Mouse (Mus musculus) neural tube, embryonic 11.5 days (tissue): Measurements from ENCODE around the gene Arsb. TPM values are rescaled to one million over a fixed set of nuclear protein-coding genes. Genes with fewer than 3 reads are reported as not detected.

Experiments
- ATAC-seq: fragments of 200-750 bp; cut with Nextera tagmentation; 2 replicates; pipeline ENCODE4 v1.8.0; 2017; ENCODE audit warnings: moderate number of reproducible peaks, mild to moderate bottlenecking, moderate TSS enrichment, moderate library complexity; ENCODE audit not compliant: insufficient read depth, low FRiP score, low TSS enrichment
- DNase-seq: peaks from one replicate; pipeline ENCODE4 v3.0.0-alpha.2; 2015; ENCODE audit warnings: low spot score
- H3K27ac ChIP-seq: fragments of 300-500 bp; sonication (generic); 2 replicates; pipeline ENCODE4 v1.5.1; 2014; ENCODE audit warnings: low read depth, mild to moderate bottlenecking, low read length
- H3K27me3 ChIP-seq: fragments of 300-500 bp; sonication (generic); 2 replicates; pipeline ENCODE4 v1.6.1; 2014; ENCODE audit warnings: mild to moderate bottlenecking, low read length, mixed read lengths; ENCODE audit not compliant: control insufficient read depth, insufficient read depth
- H3K36me3 ChIP-seq: fragments of 300-500 bp; sonication (generic); 2 replicates; pipeline ENCODE4 v1.6.1; 2014; ENCODE audit warnings: mild to moderate bottlenecking, low read length, moderate library complexity, mixed read lengths; ENCODE audit not compliant: control insufficient read depth, insufficient read depth
- H3K4me1 ChIP-seq: fragments of 300-500 bp; sonication (generic); 2 replicates; pipeline ENCODE4 v1.6.1; 2014; ENCODE audit warnings: low read length, mixed read lengths; ENCODE audit not compliant: control insufficient read depth, insufficient read depth
- H3K4me2 ChIP-seq: fragments of 300-500 bp; sonication (generic); 2 replicates; pipeline ENCODE4 v1.6.1; 2014; ENCODE audit warnings: low read depth, mild to moderate bottlenecking, moderate library complexity
- H3K4me3 ChIP-seq: fragments of 300-500 bp; sonication (generic); 2 replicates; pipeline ENCODE4 v1.5.1; 2014; ENCODE audit warnings: low read depth, low read length
- H3K9ac ChIP-seq: fragments of 300-500 bp; sonication (generic); 2 replicates; pipeline ENCODE4 v1.6.1; 2014; ENCODE audit warnings: mild to moderate bottlenecking, low read length
- H3K9me3 ChIP-seq: fragments of 300-500 bp; sonication (generic); 2 replicates; pipeline ENCODE4 v1.6.1; 2016; ENCODE audit warnings: low read length; ENCODE audit not compliant: control insufficient read depth
- WGBS: fragments of 180-500 bp; shearing (Covaris S2); extraction: QIAGEN DNeasy Blood & Tissue Kit; methylation state at CpG from one replicate; pipeline ENCODE4 v1.1.7; 2014; 5-methylcytosine and 5-hydroxymethylcytosine counted together
- polyA plus RNA-seq: library from polyadenylated mRNA; unstranded; fragments of >200 nt; fragmentation: Nextera tagmentation; extraction: Ambion mirVana; gene quantifications from 2 replicates; pipeline ENCODE4 v1.2.1, GENCODE M21; 2014

Gene Arsb
- polyA plus RNA-seq = 7.3 and 8.0 TPM in 2 replicates

DNA sequence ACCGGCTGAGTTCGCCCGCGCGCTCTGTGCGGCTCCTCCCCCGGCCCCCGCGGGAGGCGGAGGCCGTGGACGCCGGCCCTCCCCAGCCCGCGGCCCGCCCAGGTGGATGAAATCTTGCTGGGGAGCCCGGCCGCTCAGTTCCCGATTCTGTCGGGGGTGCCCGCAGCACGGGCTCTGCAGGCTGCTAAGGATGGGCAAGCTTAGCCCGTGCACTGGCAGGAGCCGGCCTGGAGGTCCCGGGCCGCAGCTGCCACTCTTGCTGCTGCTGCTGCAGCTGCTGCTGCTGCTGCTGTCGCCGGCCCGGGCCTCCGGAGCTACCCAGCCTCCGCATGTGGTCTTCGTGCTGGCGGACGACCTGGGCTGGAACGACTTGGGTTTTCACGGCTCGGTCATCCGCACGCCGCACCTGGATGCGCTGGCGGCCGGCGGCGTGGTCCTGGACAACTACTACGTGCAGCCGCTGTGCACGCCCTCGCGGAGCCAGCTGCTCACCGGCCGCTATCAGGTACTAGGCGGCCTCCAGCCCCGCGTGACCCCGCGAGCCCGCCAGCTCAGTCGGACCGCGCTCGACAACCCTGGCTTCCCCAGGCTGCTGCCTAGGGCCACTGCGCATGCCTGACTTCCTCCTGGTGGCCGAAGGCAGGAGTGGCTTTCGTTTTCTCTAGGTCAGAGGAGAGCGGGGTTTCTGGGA, at the start of gene Arsb:
Gene Arsb (plus strand): TSS at position 43 of the 691 bp plus-strand sequence.
- under 1% methylated on average over 66 of the region's 66 CpGs for WGBS
- peak within 1 kb of the TSS; percentile 84 for H3K9ac ChIP-seq
- DNase-seq (peak; percentile 90), ATAC-seq (peak; percentile 95)
- peak within 1 kb of the TSS; percentile 80 for H3K27ac ChIP-seq
- H3K36me3 ChIP-seq = no peaks in the 10 kb centered on the region
- no peaks in the 10 kb centered on the region for H3K4me1 ChIP-seq
- peak within 1 kb of the TSS; percentile 97 for H3K4me2 ChIP-seq
- H3K27me3 ChIP-seq = no peaks in the 10 kb centered on the region
- H3K4me3 ChIP-seq = peak within 1 kb of the TSS; percentile 57
- H3K9me3 ChIP-seq = no peaks in the 10 kb centered on the region

DNA sequence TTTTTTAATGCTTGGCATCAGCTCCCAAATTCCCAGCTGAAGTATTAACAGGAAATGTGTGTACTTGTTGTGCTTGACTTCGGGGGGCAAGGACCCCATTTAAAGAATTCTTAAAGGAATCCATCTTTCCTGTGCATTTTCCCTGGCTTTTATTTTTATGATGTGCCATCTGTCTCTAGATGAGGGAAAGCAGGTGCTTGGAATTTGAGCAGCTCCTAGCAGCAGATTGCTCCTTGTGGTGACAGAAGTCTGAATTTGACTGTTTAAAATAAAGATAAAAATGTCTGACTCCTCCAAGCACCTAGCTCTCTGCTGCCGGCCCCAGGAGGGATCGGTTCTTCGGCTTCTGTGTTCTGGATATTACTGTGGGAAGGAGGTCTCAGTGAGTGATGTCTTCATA, 49.5 kb upstream of the Arsb start:
- H3K9ac ChIP-seq = no peak overlapping the region
- H3K4me2 ChIP-seq = no peak overlapping the region
- no peaks in the 10 kb centered on the region for H3K9me3 ChIP-seq
- no peaks in the 10 kb centered on the region for H3K4me1 ChIP-seq
- no peaks in the 10 kb centered on the region for H3K36me3 ChIP-seq
- H3K27me3 ChIP-seq = no peaks in the 10 kb centered on the region
- no peak for ATAC-seq
- H3K27ac ChIP-seq = no peak overlapping the region
- no peak for DNase-seq
- 87% methylated on average over 4 of the region's 4 CpGs for WGBS
- H3K4me3 ChIP-seq = no peak overlapping the region

DNA sequence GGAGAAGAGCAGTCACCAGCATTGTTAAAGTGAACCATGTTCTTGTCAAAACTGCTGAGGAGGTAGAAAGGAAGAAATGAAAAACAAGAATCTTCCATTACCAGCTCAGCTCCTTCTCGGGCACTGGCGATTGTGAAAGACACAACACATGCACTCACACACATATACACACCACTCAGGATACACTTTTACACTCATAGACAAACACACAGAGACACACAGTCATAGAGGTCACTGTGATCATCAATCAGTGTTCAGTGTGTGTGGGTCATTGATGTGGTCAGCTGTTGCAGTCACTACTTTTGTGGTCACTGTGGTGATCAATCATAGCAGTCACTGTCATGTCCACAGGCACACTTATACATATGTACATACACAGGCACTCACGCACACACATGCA, 48.0 kb upstream of the Arsb start:
- Histone ChIP-seq H3K9ac (no peak overlapping the region), H3K4me1 (no peaks in the 10 kb centered on the region), H3K4me3 (no peak overlapping the region), H3K4me2 (no peak overlapping the region), H3K36me3 (no peaks in the 10 kb centered on the region), H3K9me3 (no peaks in the 10 kb centered on the region), H3K27ac (no peak overlapping the region), H3K27me3 (no peaks in the 10 kb centered on the region)
- no peak for ATAC-seq
- DNase-seq = no peak
- 93% methylated on average over 3 of the region's 3 CpGs for WGBS

- Histone ChIP-seq H3K27me3 (no peaks in the 10 kb centered on the region), H3K9ac (no peak overlapping the region), H3K36me3 (no peaks in the 10 kb centered on the region), H3K4me1 (no peaks in the 10 kb centered on the region), H3K9me3 (no peaks in the 10 kb centered on the region), H3K27ac (no peak overlapping the region), H3K4me2 (no peak overlapping the region), H3K4me3 (no peak overlapping the region)
- ATAC-seq = no peak
- no peak for DNase-seq
- 35% methylated on average over 2 of the region's 2 CpGs for WGBS
These were observed 47.2 kb upstream of the Arsb start for GRCm38 (mm10) chr13:93724206-93724605.

DNA sequence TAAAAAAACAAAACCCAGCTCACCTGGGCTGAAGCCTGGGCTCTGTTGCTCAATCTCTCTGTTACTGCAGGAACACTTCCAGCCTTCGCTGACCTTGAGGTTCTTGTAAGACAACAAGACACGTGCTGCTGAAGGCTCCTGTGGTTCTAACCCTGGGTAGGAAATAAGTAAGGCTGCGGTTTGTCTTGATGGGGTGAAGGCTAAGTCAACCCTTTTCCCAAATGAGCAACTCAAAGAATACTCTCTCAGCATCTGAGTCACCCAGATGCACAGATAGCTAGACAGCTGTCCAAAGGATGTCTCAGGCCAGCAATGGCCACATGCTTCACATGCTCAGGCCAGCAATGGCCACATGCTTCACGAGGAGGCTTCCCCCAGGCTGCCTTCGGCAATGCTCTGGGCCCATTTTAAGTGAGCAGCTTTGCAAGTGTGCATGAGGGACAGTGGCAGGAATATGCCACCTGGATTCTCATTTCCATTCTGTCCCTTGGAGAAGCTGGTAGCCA, 36.2 kb upstream of the Arsb start:
- no peak for ATAC-seq
- Histone ChIP-seq H3K4me1 (no peaks in the 10 kb centered on the region), H3K36me3 (no peaks in the 10 kb centered on the region), H3K9me3 (no peaks in the 10 kb centered on the region), H3K27me3 (no peaks in the 10 kb centered on the region), H3K9ac (no peak overlapping the region), H3K27ac (no peak overlapping the region), H3K4me2 (no peak overlapping the region), H3K4me3 (no peak overlapping the region)
- 86% methylated on average over 5 of the region's 5 CpGs for WGBS
- no peak for DNase-seq

GRCm38 (mm10) chr13:93744118-93744517, 27.3 kb upstream of the Arsb start:
- Histone ChIP-seq H3K27ac (no peak overlapping the region), H3K9me3 (no peaks in the 10 kb centered on the region), H3K36me3 (no peaks in the 10 kb centered on the region), H3K9ac (no peak overlapping the region), H3K4me2 (no peak overlapping the region), H3K4me1 (no peaks in the 10 kb centered on the region), H3K27me3 (no peaks in the 10 kb centered on the region), H3K4me3 (no peak overlapping the region)
- no peak for ATAC-seq
- WGBS = 56% methylated on average over 8 of the region's 8 CpGs
- no peak for DNase-seq

GRCm38 (mm10) chr13:93752597-93753400, 18.6 kb upstream of the Arsb start:
- WGBS = 62% methylated on average over 14 of the region's 14 CpGs
- Histone ChIP-seq H3K9ac (no peak overlapping the region), H3K4me1 (no peaks in the 10 kb centered on the region; the same call in 1 of the 2 replicates), H3K4me3 (no peak overlapping the region), H3K27ac (no peak overlapping the region), H3K9me3 (no peaks in the 10 kb centered on the region), H3K27me3 (no peaks in the 10 kb centered on the region), H3K4me2 (no peak overlapping the region), H3K36me3 (no peaks in the 10 kb centered on the region)
- peak; percentile 75 for ATAC-seq
- peak; percentile 26 for DNase-seq

DNA sequence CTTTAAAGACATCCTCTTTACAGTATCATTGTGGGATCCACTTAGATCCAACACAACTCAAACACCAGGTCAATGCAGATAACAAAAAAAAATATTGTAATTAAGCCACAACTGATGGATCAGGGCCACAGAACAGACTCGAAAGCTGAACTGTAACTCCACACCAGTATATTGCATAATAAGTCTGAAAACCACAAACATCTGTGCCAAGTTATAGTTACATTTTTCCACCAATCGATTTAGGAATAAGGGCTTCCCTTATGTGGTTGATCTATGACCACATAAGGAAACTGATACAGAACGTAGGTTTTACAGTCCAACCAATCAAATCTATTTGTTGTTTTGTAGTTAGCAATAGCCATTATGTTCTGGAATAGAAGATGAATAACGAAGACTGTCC, 16.3 kb upstream of the Arsb start:
- ATAC-seq (no peak), DNase-seq (no peak)
- no peaks in the 10 kb centered on the region for H3K9me3 ChIP-seq
- H3K9ac ChIP-seq = no peak overlapping the region
- H3K27ac ChIP-seq = no peak overlapping the region
- no peaks in the 10 kb centered on the region for H3K36me3 ChIP-seq
- WGBS = 89% methylated on average over 4 of the region's 4 CpGs
- no peaks in the 10 kb centered on the region for H3K27me3 ChIP-seq
- H3K4me3 ChIP-seq = no peak overlapping the region
- no peak overlapping the region for H3K4me2 ChIP-seq
- H3K4me1 ChIP-seq = no peaks in the 10 kb centered on the region; the same call in 1 of the 2 replicates
